Mouse (Mus musculus) liver, embryonic 11.5 days (tissue): ENCODE measurements around the gene Atf2. TPM values are rescaled to one million over a fixed set of nuclear protein-coding genes. Genes with fewer than 3 reads are reported as not detected.
A peak's percentile ranks its signal among the peaks of the same experiment; 100 is the strongest.
"Not testable (repeated sequence)": the region's sequence is repeated elsewhere in the genome, so short reads cannot be mapped to it uniquely, and the experiment has no call there.

Experiments
- ATAC-seq: fragments of 200-750 bp; cut with Nextera tagmentation; replicated peaks from 2 replicates; pipeline ENCODE4 v1.8.0; 2017; ENCODE audit warnings: moderate number of reproducible peaks, mild to moderate bottlenecking, moderate TSS enrichment, moderate library complexity; ENCODE audit not compliant: low FRiP score
- DNase-seq: peaks from one replicate; pipeline ENCODE4 v3.0.0-alpha.2; 2017; ENCODE audit warnings: low spot score
- H3K27ac ChIP-seq: fragments of 300-500 bp; sonication (generic); 2 replicates; pipeline ENCODE4 v1.5.1; 2014; ENCODE audit warnings: mild to moderate bottlenecking, low read depth, low read length, control low read depth
- H3K27me3 ChIP-seq: fragments of 300-500 bp; sonication (generic); replicated peaks from 2 replicates; pipeline ENCODE4 v1.6.1; 2014; ENCODE audit warnings: low read length, mixed read lengths; ENCODE audit not compliant: control insufficient read depth, insufficient read depth
- H3K36me3 ChIP-seq: fragments of 300-500 bp; sonication (generic); 2 replicates; pipeline ENCODE4 v1.6.1; 2014; ENCODE audit warnings: mild to moderate bottlenecking, low read length, moderate library complexity, mixed read lengths; ENCODE audit not compliant: control insufficient read depth, insufficient read depth
- H3K4me1 ChIP-seq: fragments of 300-500 bp; sonication (generic); replicated peaks from 2 replicates; pipeline ENCODE4 v1.6.1; 2014; ENCODE audit warnings: low read length, mixed read lengths; ENCODE audit not compliant: control insufficient read depth, insufficient read depth
- H3K4me2 ChIP-seq: fragments of 300-500 bp; sonication (generic); 2 replicates; pipeline ENCODE4 v1.6.1; 2014; ENCODE audit warnings: mild to moderate bottlenecking, control low read depth, moderate library complexity
- H3K4me3 ChIP-seq: fragments of 300-500 bp; sonication (generic); 2 replicates; pipeline ENCODE4 v1.5.1; 2014; ENCODE audit warnings: low read depth, low read length, control low read depth
- H3K9ac ChIP-seq: fragments of 300-500 bp; sonication (generic); 2 replicates; pipeline ENCODE4 v1.6.1; 2014; ENCODE audit warnings: low read depth, low read length, control low read depth
- H3K9me3 ChIP-seq: fragments of 300-500 bp; sonication (generic); 2 replicates; pipeline ENCODE4 v1.6.1; 2016; ENCODE audit warnings: low read length, inconsistent platforms, mixed read lengths; ENCODE audit not compliant: control insufficient read depth
- WGBS: fragments of 180-500 bp; shearing (Covaris S2); extraction: QIAGEN DNeasy Blood & Tissue Kit; methylation state at CpG from one replicate; pipeline ENCODE4 v1.1.7; 2014; 5-methylcytosine and 5-hydroxymethylcytosine counted together
- polyA plus RNA-seq: library from polyadenylated mRNA; unstranded; fragments of >200 nt; fragmentation: Nextera tagmentation; extraction: Ambion mirVana; gene quantifications from 2 replicates; pipeline ENCODE4 v1.2.1, GENCODE M21; 2014

Atf2 gene
- polyA plus RNA-seq, 1 experiment from 2014 or later, result 46.8 TPM

GRCm38 (mm10) chr2:73896919-73897318 is 4.5 kb upstream of the Atf2 start:
- 78% methylated on average over 4 of the region's 4 CpGs for WGBS
- not testable (repeated sequence) for H3K27me3 ChIP-seq, DNase-seq

GRCm38 (mm10) chr2:73893473-73894270 is 1.2 kb upstream of the Atf2 start:
- ATAC-seq (no peak), DNase-seq (no peak)
- no peaks in the 10 kb centered on the region for H3K9me3 ChIP-seq
- WGBS, result 52% methylated on average over 22 of the region's 22 CpGs
- peak overlapping the region; percentile 98 for H3K4me3 ChIP-seq
- no peaks in the 10 kb centered on the region for H3K36me3 ChIP-seq
- H3K9ac ChIP-seq, result no peak overlapping the region; the same call in 1 of the 2 replicates
- H3K4me1 ChIP-seq, result no peaks in the 10 kb centered on the region
- H3K27me3 ChIP-seq, result no peaks in the 10 kb centered on the region
- peak overlapping the region; percentile 64 for H3K4me2 ChIP-seq
- H3K27ac ChIP-seq, result peak overlapping the region; percentile 60; the same call in 1 of the 2 replicates

More at GRCm38 (mm10) chr2:73896919-73897318, 4.5 kb upstream of the Atf2 start:
- ATAC-seq, H3K27ac ChIP-seq, H3K4me2 ChIP-seq, H3K4me3 ChIP-seq, H3K9me3 ChIP-seq, H3K36me3 ChIP-seq, H3K9ac ChIP-seq, H3K4me1 ChIP-seq: not testable (repeated sequence)

GRCm38 (mm10) chr2:73891701-73892463 is 557 bp downstream of the Atf2 start:
- H3K4me2 ChIP-seq, result peak overlapping the region; percentile 75

GRCm38 (mm10) chr2:73885997-73886396 is 6.4 kb downstream of the Atf2 start:
- Histone ChIP-seq H3K27me3 (no peaks in the 10 kb centered on the region), H3K4me1 (peaks cover under 1% of the 10 kb centered on the region; the same call in 1 of the 2 replicates), H3K9me3 (no peaks in the 10 kb centered on the region), H3K36me3 (no peaks in the 10 kb centered on the region; the same call in 1 of the 2 replicates), H3K4me3 (no peak overlapping the region), H3K9ac (no peak overlapping the region), H3K27ac (no peak overlapping the region), H3K4me2 (no peak overlapping the region)
- DNase-seq (no peak), ATAC-seq (no peak)
- 77% methylated on average over 2 of the region's 2 CpGs for WGBS

More at GRCm38 (mm10) chr2:73891701-73892463, 557 bp downstream of the Atf2 start:
- DNase-seq (peak; percentile 54), ATAC-seq (peak; percentile 38)
- Histone ChIP-seq H3K27ac (peak overlapping the region; percentile 73), H3K4me1 (no peaks in the 10 kb centered on the region; the same call in 1 of the 2 replicates), H3K4me3 (peak overlapping the region; percentile 98), H3K9me3 (no peaks in the 10 kb centered on the region), H3K9ac (peak overlapping the region; percentile 93), H3K27me3 (no peaks in the 10 kb centered on the region), H3K36me3 (no peaks in the 10 kb centered on the region)
- WGBS, result under 1% methylated on average over 54 of the region's 54 CpGs

GRCm38 (mm10) chr2:73877891-73878290 is 14.5 kb downstream of the Atf2 start:
- no peak overlapping the region for H3K27ac ChIP-seq
- no peak overlapping the region for H3K4me3 ChIP-seq
- 0 out of 2 replicates have a peak, but pooled peaks cover 2% of the 10 kb centered on the region for H3K36me3 ChIP-seq
- H3K4me1 ChIP-seq, result 0 out of 2 replicates have a peak, but pooled peaks cover 4% of the 10 kb centered on the region
- no peaks in the 10 kb centered on the region for H3K27me3 ChIP-seq
- no peak for DNase-seq
- no peak for ATAC-seq
- H3K4me2 ChIP-seq, result no peak overlapping the region
- no peaks in the 10 kb centered on the region for H3K9me3 ChIP-seq
- no peak overlapping the region for H3K9ac ChIP-seq
- 89% methylated on average over 2 of the region's 2 CpGs for WGBS

- H3K4me1 ChIP-seq, result no peaks in the 10 kb centered on the region
- DNase-seq, result no peak
- ATAC-seq, result peak; percentile 36
- no peak overlapping the region for H3K9ac ChIP-seq
- no peak overlapping the region for H3K4me2 ChIP-seq
- H3K27me3 ChIP-seq, result no peaks in the 10 kb centered on the region
- no peaks in the 10 kb centered on the region; the same call in 1 of the 2 replicates for H3K36me3 ChIP-seq
- WGBS, result 77% methylated on average over 16 of the region's 16 CpGs
- H3K9me3 ChIP-seq, result no peaks in the 10 kb centered on the region
- H3K4me3 ChIP-seq, result no peak overlapping the region
- H3K27ac ChIP-seq, result no peak overlapping the region
These were observed 24.5 kb downstream of the Atf2 start for GRCm38 (mm10) chr2:73867764-73868487.

- H3K4me1 ChIP-seq, result no peaks in the 10 kb centered on the region; the same call in 1 of the 2 replicates
- ATAC-seq, result no peak
- H3K36me3 ChIP-seq, result no peaks in the 10 kb centered on the region
- no peaks in the 10 kb centered on the region for H3K9me3 ChIP-seq
- H3K4me2 ChIP-seq, result no peak overlapping the region
- DNase-seq, result no peak
- H3K9ac ChIP-seq, result no peak overlapping the region
- H3K27me3 ChIP-seq, result no peaks in the 10 kb centered on the region
- WGBS, result 72% methylated on average over 4 of the region's 4 CpGs
- H3K4me3 ChIP-seq, result no peak overlapping the region
- no peak overlapping the region for H3K27ac ChIP-seq
These were observed 32.3 kb downstream of the Atf2 start for GRCm38 (mm10) chr2:73860046-73860624.

GRCm38 (mm10) chr2:73857352-73857751 is 35.1 kb downstream of the Atf2 start:
- Histone ChIP-seq H3K9me3 (no peaks in the 10 kb centered on the region), H3K36me3 (no peaks in the 10 kb centered on the region), H3K27me3 (no peaks in the 10 kb centered on the region), H3K4me1 (no peaks in the 10 kb centered on the region; the same call in 1 of the 2 replicates), H3K9ac (no peak overlapping the region), H3K4me3 (no peak overlapping the region), H3K4me2 (no peak overlapping the region), H3K27ac (no peak overlapping the region)
- no peak for DNase-seq
- no peak for ATAC-seq
